Mouse (Mus musculus) stomach, embryonic 15.5 days (tissue): Measurements from ENCODE around the gene Loxl4. TPM values are rescaled to one million over a fixed set of nuclear protein-coding genes. Genes with fewer than 3 reads are reported as not detected.

Experiments used
- ATAC-seq: fragments of 200-750 bp; cut with Nextera tagmentation; 2 replicates; pipeline ENCODE4 v1.8.0; 2017; ENCODE audit warnings: low read depth, moderate number of reproducible peaks, moderate TSS enrichment; ENCODE audit not compliant: insufficient read depth, low FRiP score
- H3K27ac ChIP-seq: fragments of 300-500 bp; sonication (generic); 2 replicates; pipeline ENCODE4 v1.5.1; 2015; ENCODE audit warnings: mild to moderate bottlenecking, inconsistent platforms
- H3K27me3 ChIP-seq: fragments of 300-500 bp; sonication (generic); replicated peaks from 2 replicates; pipeline ENCODE4 v1.6.1; 2015; ENCODE audit warnings: inconsistent platforms
- H3K36me3 ChIP-seq: fragments of 300-500 bp; sonication (generic); 2 replicates; pipeline ENCODE4 v1.6.1; 2015; ENCODE audit warnings: inconsistent platforms
- H3K4me1 ChIP-seq: fragments of 300-500 bp; sonication (generic); 2 replicates; pipeline ENCODE4 v1.6.1; 2015; ENCODE audit warnings: inconsistent platforms
- H3K4me2 ChIP-seq: fragments of 300-500 bp; sonication (generic); 2 replicates; pipeline ENCODE4 v1.6.1; 2015; ENCODE audit warnings: mild to moderate bottlenecking, inconsistent platforms
- H3K4me3 ChIP-seq: fragments of 300-500 bp; sonication (generic); replicated peaks from 2 replicates; pipeline ENCODE4 v1.5.1; 2015; ENCODE audit warnings: inconsistent platforms
- H3K9ac ChIP-seq: fragments of 300-500 bp; sonication (generic); 2 replicates; pipeline ENCODE4 v1.6.1; 2015; ENCODE audit warnings: inconsistent platforms
- H3K9me3 ChIP-seq: fragments of 300-500 bp; sonication (generic); 2 replicates; pipeline ENCODE4 v1.6.1; 2016; ENCODE audit warnings: inconsistent platforms
- WGBS: fragments of 180-500 bp; shearing (Covaris S2); methylation state at CpG from one replicate; pipeline ENCODE4 v1.1.7; 2015; 5-methylcytosine and 5-hydroxymethylcytosine counted together
- polyA plus RNA-seq: library from polyadenylated mRNA; unstranded; fragments of >200 nt; fragmentation: Nextera tagmentation; extraction: Ambion mirVana; gene quantifications from 2 replicates; pipeline ENCODE4 v1.2.1, GENCODE M21; 2015

Loxl4 gene
- polyA plus RNA-seq, 1 experiment from 2014 or later: 3.1 TPM

GRCm38 (mm10) chr19:42561991-42562390 lies 50.6 kb downstream of the Loxl4 start:
- 98% methylated on average over 1 of the region's 1 CpGs for WGBS

GRCm38 (mm10) chr19:42558701-42559100 lies 53.9 kb downstream of the Loxl4 start:
- no peak overlapping the region for H3K27ac ChIP-seq
- ATAC-seq: no peak
- 0 out of 2 replicates have a peak, but pooled peaks cover 3% of the 10 kb centered on the region for H3K36me3 ChIP-seq
- no peak overlapping the region for H3K4me3 ChIP-seq
- H3K4me2 ChIP-seq: no peak overlapping the region
- no peaks in the 10 kb centered on the region for H3K9me3 ChIP-seq
- no peaks in the 10 kb centered on the region for H3K4me1 ChIP-seq
- H3K27me3 ChIP-seq: no peaks in the 10 kb centered on the region
- no peak overlapping the region for H3K9ac ChIP-seq
- 80% methylated on average over 3 of the region's 3 CpGs for WGBS

More at GRCm38 (mm10) chr19:42561991-42562390, 50.6 kb downstream of the Loxl4 start:
- Histone ChIP-seq H3K4me3 (no peak overlapping the region), H3K27me3 (no peaks in the 10 kb centered on the region), H3K9me3 (no peaks in the 10 kb centered on the region), H3K27ac (no peak overlapping the region), H3K4me2 (no peak overlapping the region), H3K36me3 (0 out of 2 replicates have a peak, but pooled peaks cover 3% of the 10 kb centered on the region), H3K9ac (no peak overlapping the region), H3K4me1 (no peaks in the 10 kb centered on the region)
- no peak for ATAC-seq

Other genes starting within 250 kb of the Loxl4 start
- gene Crtac1, start 181.0 kb downstream of the Loxl4 start, polyA plus RNA-seq: 3.8 and 4.0 TPM in 2 replicates
- gene R3hcc1l, start 94.1 kb downstream of the Loxl4 start, polyA plus RNA-seq: 20.7 and 21.7 TPM in 2 replicates
- gene Pyroxd2, start 140.0 kb upstream of the Loxl4 start, polyA plus RNA-seq: 4.1 TPM in 2 replicates
- 16.0 and 18.0 TPM in 2 replicates for gene Hps1, start 167.2 kb upstream of the Loxl4 start, polyA plus RNA-seq